Mouse (Mus musculus) neutrophil, adult 5-6 weeks (primary cell): ENCODE data around the gene Gpm6b. TPM values are rescaled to one million over a fixed set of nuclear protein-coding genes. Genes with fewer than 3 reads are reported as not detected.

Experiments
- ATAC-seq: fragments of 151-379, 151-347 bp; 2 replicates; pipeline ENCODE4 v1.8.0; 2017; ENCODE audit warnings: mild to moderate bottlenecking, moderate TSS enrichment; ENCODE audit not compliant: insufficient number of reproducible peaks, poor library complexity, low FRiP score, severe bottlenecking; ENCODE audit errors: extremely low read depth
- total RNA-seq: library from RNA; stranded (forward); fragments of 200-1000 nt; gene quantifications from 2 replicates; pipeline ENCODE4 v1.2.3, GENCODE M21; 2017

The Gpm6b gene
- total RNA-seq, 1 experiment from 2014 or later, result 0.47 TPM

- no peak for ATAC-seq
Observed at GRCm38 (mm10) chrX:166293465-166293864, 54.8 kb downstream of the Gpm6b start.

- ATAC-seq, result no peak
Observed at GRCm38 (mm10) chrX:166302791-166303190, 64.1 kb downstream of the Gpm6b start.

- peak; percentile 63; the same call in 1 of the 2 replicates for ATAC-seq
Observed at GRCm38 (mm10) chrX:166304355-166304754, 65.6 kb downstream of the Gpm6b start.

- ATAC-seq, result no peak
Observed at GRCm38 (mm10) chrX:166307437-166308222, 68.9 kb downstream of the Gpm6b start.

- ATAC-seq, result no peak
Observed at GRCm38 (mm10) chrX:166308798-166309197, 70.1 kb downstream of the Gpm6b start.

- no peak for ATAC-seq
Observed at GRCm38 (mm10) chrX:166315251-166315650, 76.5 kb downstream of the Gpm6b start.

GRCm38 (mm10) chrX:166316552-166317375, 78.1 kb downstream of the Gpm6b start:
- no peak for ATAC-seq

GRCm38 (mm10) chrX:166317376-166317679, 78.6 kb downstream of the Gpm6b start:
- ATAC-seq, result no peak

- no peak for ATAC-seq
Observed at GRCm38 (mm10) chrX:166323226-166323625, 84.5 kb downstream of the Gpm6b start.

GRCm38 (mm10) chrX:166327621-166328020, 88.9 kb downstream of the Gpm6b start:
- peak; percentile 36; the same call in 1 of the 2 replicates for ATAC-seq

- no peak for ATAC-seq
Observed at GRCm38 (mm10) chrX:166328219-166328901, 89.6 kb downstream of the Gpm6b start.

- peak; percentile 58; the same call in 1 of the 2 replicates for ATAC-seq
Observed at GRCm38 (mm10) chrX:166328904-166329451, 90.3 kb downstream of the Gpm6b start.

GRCm38 (mm10) chrX:166334516-166335136, 95.9 kb downstream of the Gpm6b start:
- ATAC-seq, result no peak

GRCm38 (mm10) chrX:166338353-166338752, 99.6 kb downstream of the Gpm6b start:
- no peak for ATAC-seq

GRCm38 (mm10) chrX:166338784-166339520, 100.2 kb downstream of the Gpm6b start:
- no peak for ATAC-seq

GRCm38 (mm10) chrX:166339911-166340310, 101.2 kb downstream of the Gpm6b start:
- ATAC-seq, result no peak

GRCm38 (mm10) chrX:166341795-166342194, 103.1 kb downstream of the Gpm6b start:
- ATAC-seq, result no peak
